Mouse (Mus musculus) limb, embryonic 12.5 days (tissue): ENCODE data around the gene Cryz. TPM values are rescaled to one million over a fixed set of nuclear protein-coding genes. Genes with fewer than 3 reads are reported as not detected.

Experiments
- polyA plus RNA-seq: library from polyadenylated mRNA; unstranded; fragments of >200 nt; fragmentation: Nextera tagmentation; extraction: Ambion mirVana; gene quantifications from 2 replicates; pipeline ENCODE4 v1.2.1, GENCODE M21; 2016

Cryz gene
- polyA plus RNA-seq, 1 experiment from 2014 or later: 24.8 TPM

Other genes with a start within 250 kb of the Cryz start
- gene Tyw3, start 393 bp downstream of the Cryz start, polyA plus RNA-seq: 16.0 and 22.4 TPM in 2 replicates
- gene Erich3, start 67.1 kb downstream of the Cryz start, polyA plus RNA-seq: 0.15 TPM in 2 replicates